Mouse (Mus musculus): ENCODE results near the gene Atp5e. TPM values are rescaled to one million over a fixed set of nuclear protein-coding genes. Genes with fewer than 3 reads are reported as not detected.

The Atp5e gene
- polyA plus RNA-seq (2012; rRNA removed), result 157 and 303 TPM in 2 replicates

- no peaks in the 10 kb centered on the region for H3K27me3 ChIP-seq (ENCODE audit: control insufficient read depth, insufficient read depth, low read length)
- WGBS, result 1% methylated on average over 48 of the region's 48 CpGs
- H3K27ac ChIP-seq (ENCODE audit: insufficient read depth, low read depth, low read length), result peak within 1 kb of the TSS; percentile 73
- no peaks in the 10 kb centered on the region for H3K4me1 ChIP-seq (ENCODE audit: control insufficient read depth, insufficient read depth, insufficient read length, low read length)
- peaks cover 55% of the 10 kb centered on the region for H3K36me3 ChIP-seq (ENCODE audit: control insufficient read depth, insufficient read depth, low read length)
- peak within 1 kb of the TSS; percentile 70 for H3K4me3 ChIP-seq (ENCODE audit: low read depth, low read length)
- TF ChIP-seq POLR2A (IDR thresholded peaks at IDR 0.05; ENCODE audit: low read depth, low read length) (0 out of 2 replicates have a peak, but pooled peaks have one; percentile 35), CTCF (IDR thresholded peaks at IDR 0.05; ENCODE audit: extremely low read depth, insufficient read length, insufficient replicate concordance, low read depth, low read length) (no peak)
These were observed at the start of gene Atp5e for GRCm38 (mm10) chr2:174463789-174464523. TSS of gene Atp5e (minus strand) at chr2:174464105.

- Histone ChIP-seq H3K36me3 (ENCODE audit: control insufficient read depth, insufficient read depth, low read length) (no peaks in the 10 kb centered on the region), H3K4me1 (ENCODE audit: control insufficient read depth, insufficient read depth, insufficient read length, low read length) (no peaks in the 10 kb centered on the region), H3K27me3 (ENCODE audit: control insufficient read depth, insufficient read depth, low read length) (no peaks in the 10 kb centered on the region), H3K27ac (ENCODE audit: insufficient read depth, low read depth, low read length) (no peak overlapping the region), H3K4me3 (ENCODE audit: low read depth, low read length) (no peak overlapping the region)
- TF ChIP-seq CTCF (IDR thresholded peaks at IDR 0.05; ENCODE audit: extremely low read depth, insufficient read length, insufficient replicate concordance, low read depth, low read length) (no peak), POLR2A (IDR thresholded peaks at IDR 0.05; ENCODE audit: low read depth, low read length) (no peak)
- WGBS, result 89% methylated on average over 8 of the region's 8 CpGs
These were observed 45.9 kb upstream of the Atp5e start for GRCm38 (mm10) chr2:174509825-174510224.

GRCm38 (mm10) chr2:174507998-174508397 lies 44.1 kb upstream of the Atp5e start:
- WGBS, result 81% methylated on average over 4 of the region's 4 CpGs
- no peak overlapping the region for H3K27ac ChIP-seq (ENCODE audit: insufficient read depth, low read depth, low read length)
- H3K27me3 ChIP-seq (ENCODE audit: control insufficient read depth, insufficient read depth, low read length), result no peaks in the 10 kb centered on the region
- no peak overlapping the region for H3K4me3 ChIP-seq (ENCODE audit: low read depth, low read length)
- H3K36me3 ChIP-seq (ENCODE audit: control insufficient read depth, insufficient read depth, low read length), result no peaks in the 10 kb centered on the region
- no peak for TF ChIP-seq POLR2A (IDR thresholded peaks at IDR 0.05; ENCODE audit: low read depth, low read length)
- no peak for TF ChIP-seq CTCF (IDR thresholded peaks at IDR 0.05; ENCODE audit: extremely low read depth, insufficient read length, insufficient replicate concordance, low read depth, low read length)
- no peaks in the 10 kb centered on the region for H3K4me1 ChIP-seq (ENCODE audit: control insufficient read depth, insufficient read depth, insufficient read length, low read length)

GRCm38 (mm10) chr2:174502831-174503460 lies 39.0 kb upstream of the Atp5e start:
- no peaks in the 10 kb centered on the region for H3K4me1 ChIP-seq (ENCODE audit: control insufficient read depth, insufficient read depth, insufficient read length, low read length)
- H3K36me3 ChIP-seq (ENCODE audit: control insufficient read depth, insufficient read depth, low read length), result no peaks in the 10 kb centered on the region
- H3K4me3 ChIP-seq (ENCODE audit: low read depth, low read length), result no peak overlapping the region
- no peak overlapping the region for H3K27ac ChIP-seq (ENCODE audit: insufficient read depth, low read depth, low read length)
- 62% methylated on average over 25 of the region's 25 CpGs for WGBS
- no peak for TF ChIP-seq POLR2A (IDR thresholded peaks at IDR 0.05; ENCODE audit: low read depth, low read length)
- no peak for TF ChIP-seq CTCF (IDR thresholded peaks at IDR 0.05; ENCODE audit: extremely low read depth, insufficient read length, insufficient replicate concordance, low read depth, low read length)
- no peaks in the 10 kb centered on the region for H3K27me3 ChIP-seq (ENCODE audit: control insufficient read depth, insufficient read depth, low read length)

GRCm38 (mm10) chr2:174502321-174502720 lies 38.4 kb upstream of the Atp5e start:
- H3K27ac ChIP-seq (ENCODE audit: insufficient read depth, low read depth, low read length), result no peak overlapping the region
- TF ChIP-seq CTCF (IDR thresholded peaks at IDR 0.05; ENCODE audit: extremely low read depth, insufficient read length, insufficient replicate concordance, low read depth, low read length) (no peak), POLR2A (IDR thresholded peaks at IDR 0.05; ENCODE audit: low read depth, low read length) (no peak)
- WGBS, result 60% methylated on average over 5 of the region's 5 CpGs
- no peaks in the 10 kb centered on the region for H3K4me1 ChIP-seq (ENCODE audit: control insufficient read depth, insufficient read depth, insufficient read length, low read length)
- H3K36me3 ChIP-seq (ENCODE audit: control insufficient read depth, insufficient read depth, low read length), result no peaks in the 10 kb centered on the region
- no peaks in the 10 kb centered on the region for H3K27me3 ChIP-seq (ENCODE audit: control insufficient read depth, insufficient read depth, low read length)
- no peak overlapping the region for H3K4me3 ChIP-seq (ENCODE audit: low read depth, low read length)

DNA sequence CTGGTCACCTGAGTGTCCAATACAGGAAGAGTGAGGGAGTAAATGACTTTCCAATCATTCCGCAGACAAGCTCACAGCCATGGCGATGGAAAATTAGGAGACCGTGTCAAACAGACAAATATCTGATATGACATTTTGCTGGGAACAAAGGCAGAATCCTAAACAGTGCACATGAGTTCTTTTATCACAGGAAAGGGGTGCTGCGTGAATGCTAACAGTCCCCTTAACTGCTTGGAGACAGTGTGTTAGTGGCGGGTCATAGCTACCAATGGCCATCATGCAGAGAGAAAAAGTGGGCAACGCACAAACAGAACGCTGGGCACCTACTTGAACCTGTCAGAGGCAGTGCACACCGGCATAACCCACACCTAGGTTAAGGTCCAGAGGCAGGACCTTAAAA lies 37.6 kb upstream of the Atp5e start:
- H3K4me1 ChIP-seq (ENCODE audit: control insufficient read depth, insufficient read depth, insufficient read length, low read length), result no peaks in the 10 kb centered on the region
- H3K4me3 ChIP-seq (ENCODE audit: low read depth, low read length), result no peak overlapping the region
- no peaks in the 10 kb centered on the region for H3K36me3 ChIP-seq (ENCODE audit: control insufficient read depth, insufficient read depth, low read length)
- H3K27me3 ChIP-seq (ENCODE audit: control insufficient read depth, insufficient read depth, low read length), result no peaks in the 10 kb centered on the region
- 93% methylated on average over 8 of the region's 8 CpGs for WGBS
- H3K27ac ChIP-seq (ENCODE audit: insufficient read depth, low read depth, low read length), result no peak overlapping the region
- TF ChIP-seq POLR2A (IDR thresholded peaks at IDR 0.05; ENCODE audit: low read depth, low read length) (no peak), CTCF (IDR thresholded peaks at IDR 0.05; ENCODE audit: extremely low read depth, insufficient read length, insufficient replicate concordance, low read depth, low read length) (no peak)

DNA sequence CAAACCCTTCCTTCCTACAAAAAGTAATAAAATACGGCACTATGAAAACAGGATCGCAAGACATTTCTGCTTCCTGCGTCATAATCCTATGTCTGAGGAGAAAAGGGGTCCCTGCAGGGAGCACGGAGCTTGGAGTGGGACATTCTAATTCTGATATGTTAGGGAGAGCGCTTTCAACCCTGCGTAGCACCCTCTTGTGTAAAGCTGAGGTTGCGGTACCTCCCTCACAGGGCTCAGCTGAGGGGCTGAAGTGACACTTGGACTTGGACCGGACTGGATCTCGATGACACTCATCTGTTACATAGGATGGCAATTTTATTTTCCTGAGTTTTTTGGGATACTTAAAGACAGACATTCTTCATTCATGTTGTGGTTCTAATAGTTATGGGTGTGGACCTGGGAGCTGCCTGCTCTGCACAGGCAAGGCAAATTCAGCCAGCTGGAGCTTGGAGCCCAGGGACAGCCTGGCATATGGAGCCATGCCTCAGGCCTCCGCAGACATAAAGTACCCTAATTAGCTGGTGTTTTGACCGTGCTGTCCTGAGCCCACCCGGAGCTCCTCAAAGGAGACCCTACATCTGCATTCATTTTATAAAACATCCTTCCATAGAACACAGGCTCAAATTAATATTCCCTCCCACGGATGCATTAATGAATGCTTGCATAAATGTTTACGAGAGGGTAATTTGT lies 37.1 kb upstream of the Atp5e start:
- H3K27ac ChIP-seq (ENCODE audit: insufficient read depth, low read depth, low read length), result no peak overlapping the region
- no peaks in the 10 kb centered on the region for H3K4me1 ChIP-seq (ENCODE audit: control insufficient read depth, insufficient read depth, insufficient read length, low read length)
- WGBS, result 90% methylated on average over 14 of the region's 14 CpGs
- H3K4me3 ChIP-seq (ENCODE audit: low read depth, low read length), result no peak overlapping the region
- H3K27me3 ChIP-seq (ENCODE audit: control insufficient read depth, insufficient read depth, low read length), result no peaks in the 10 kb centered on the region
- no peaks in the 10 kb centered on the region for H3K36me3 ChIP-seq (ENCODE audit: control insufficient read depth, insufficient read depth, low read length)
- TF ChIP-seq CTCF (IDR thresholded peaks at IDR 0.05; ENCODE audit: extremely low read depth, insufficient read length, insufficient replicate concordance, low read depth, low read length), result no peak
- no peak for TF ChIP-seq POLR2A (IDR thresholded peaks at IDR 0.05; ENCODE audit: low read depth, low read length)
